Mouse (Mus musculus) fibroblast of lung, adult 2 months (primary cell): Measurements from ENCODE around the gene Abraxas2.
A peak's percentile ranks its signal among the peaks of the same experiment; 100 is the strongest.

Source experiments
- DNase-seq: peaks from one replicate; pipeline ENCODE4 v3.0.0-alpha.2; 2011; ENCODE audit warnings: low read depth

Abraxas2 gene

GRCm38 (mm10) chr7:132898234-132898633, 39.2 kb downstream of the Abraxas2 start:
- DNase-seq, result no peak

DNA sequence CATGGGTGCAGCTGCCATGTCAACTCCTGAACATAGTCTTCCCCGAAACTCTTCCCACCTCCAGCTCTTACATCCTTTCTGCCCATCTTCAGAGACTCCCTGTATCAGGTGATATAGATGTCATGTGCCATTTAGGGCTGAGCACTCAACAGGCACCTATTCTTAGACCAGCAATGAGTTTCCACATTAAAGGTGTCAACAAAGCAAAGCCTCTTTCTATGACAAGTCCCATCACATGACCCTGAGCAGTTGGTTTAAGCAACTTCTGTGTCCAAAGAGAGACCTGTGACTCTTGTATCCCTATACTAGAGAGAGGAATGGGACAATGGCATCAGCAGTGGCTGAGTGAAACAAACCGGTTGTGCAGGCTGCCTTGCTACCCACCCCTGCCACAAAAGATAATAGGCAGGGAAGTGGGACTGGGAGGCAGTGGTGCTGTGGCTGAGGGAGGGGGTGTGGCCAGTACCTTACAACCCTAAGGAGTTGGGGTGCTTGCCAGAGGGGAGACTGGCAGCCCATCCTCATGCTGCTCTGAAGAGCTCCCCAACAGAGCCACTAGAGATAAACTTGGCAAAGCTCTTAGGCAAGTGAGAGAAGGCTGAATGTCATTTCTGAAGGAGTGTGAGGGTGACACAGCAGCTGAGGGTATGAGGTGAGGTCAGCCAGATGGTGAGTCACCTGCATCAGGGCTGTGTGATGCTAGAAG, 42.0 kb downstream of the Abraxas2 start:
- no peak for DNase-seq

GRCm38 (mm10) chr7:132903796-132904195, 44.8 kb downstream of the Abraxas2 start:
- DNase-seq, result no peak

DNA sequence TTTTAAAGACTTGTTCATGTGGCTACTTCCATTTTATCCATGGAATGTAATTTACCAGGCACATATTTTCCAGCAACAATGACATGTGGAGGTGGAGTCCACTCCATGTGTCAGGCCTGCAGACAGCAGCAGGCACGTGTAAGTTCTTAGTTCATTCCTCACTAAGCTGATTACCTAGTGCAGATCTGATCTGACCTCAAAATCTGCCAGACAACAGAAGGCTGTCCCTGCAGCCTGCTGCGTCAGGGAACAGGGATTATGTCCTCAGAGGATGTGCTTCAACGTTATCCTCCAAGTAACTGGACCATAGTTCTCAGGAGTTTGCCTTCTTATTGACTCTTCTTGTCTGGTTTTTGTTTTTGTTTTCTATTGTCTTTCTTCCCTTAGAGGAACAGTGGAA, 62.9 kb downstream of the Abraxas2 start:
- no peak for DNase-seq

GRCm38 (mm10) chr7:132925227-132925626, 66.2 kb downstream of the Abraxas2 start:
- no peak for DNase-seq

DNA sequence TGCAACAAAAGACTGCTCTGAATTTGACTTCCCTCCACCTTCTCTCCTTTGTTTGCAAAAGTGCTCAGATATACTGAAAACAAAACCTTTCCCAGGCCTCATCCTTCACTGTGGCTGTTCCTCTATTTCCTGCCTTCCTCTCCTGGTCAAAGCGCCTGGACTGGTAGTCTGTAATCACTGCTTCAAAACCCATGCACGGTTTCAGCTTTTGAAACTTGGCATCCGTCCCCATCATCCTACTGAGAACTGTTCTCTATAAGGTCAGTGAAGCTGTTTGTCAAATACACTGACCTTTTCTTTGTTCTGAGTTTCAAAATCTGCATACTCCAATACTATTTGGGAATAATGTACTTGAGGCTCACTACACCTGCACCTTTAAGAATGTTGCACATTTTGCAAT, 68.2 kb downstream of the Abraxas2 start:
- DNase-seq, result no peak

DNA sequence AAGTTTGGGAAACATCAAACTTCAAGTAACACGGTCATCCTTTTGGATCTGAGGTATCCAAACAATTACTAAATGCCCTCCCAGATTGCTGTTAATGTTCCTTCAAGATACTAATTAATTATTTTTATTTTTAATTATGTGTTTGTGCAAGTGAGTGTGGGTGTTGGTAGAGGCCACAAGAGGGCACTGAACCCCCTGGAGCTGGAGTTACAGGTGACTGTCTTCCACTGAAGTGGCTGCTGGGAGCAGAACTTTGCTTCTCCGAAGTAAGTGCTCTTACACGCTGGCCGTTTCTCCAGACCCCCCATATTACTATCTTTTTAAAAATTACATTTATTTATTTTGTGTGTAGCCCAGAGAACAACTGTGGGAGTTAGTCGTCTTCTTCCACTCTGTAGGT, 71.0 kb downstream of the Abraxas2 start:
- no peak for DNase-seq

- DNase-seq, result peak; percentile 90
Observed at GRCm38 (mm10) chr7:132930850-132931559, 72.0 kb downstream of the Abraxas2 start, which contains the start of gene Zranb1. Zranb1 (plus strand) TSS chr7:132931142.

GRCm38 (mm10) chr7:132931560-132932351, 72.7 kb downstream of the Abraxas2 start:
- DNase-seq, result peak; percentile 13

DNA sequence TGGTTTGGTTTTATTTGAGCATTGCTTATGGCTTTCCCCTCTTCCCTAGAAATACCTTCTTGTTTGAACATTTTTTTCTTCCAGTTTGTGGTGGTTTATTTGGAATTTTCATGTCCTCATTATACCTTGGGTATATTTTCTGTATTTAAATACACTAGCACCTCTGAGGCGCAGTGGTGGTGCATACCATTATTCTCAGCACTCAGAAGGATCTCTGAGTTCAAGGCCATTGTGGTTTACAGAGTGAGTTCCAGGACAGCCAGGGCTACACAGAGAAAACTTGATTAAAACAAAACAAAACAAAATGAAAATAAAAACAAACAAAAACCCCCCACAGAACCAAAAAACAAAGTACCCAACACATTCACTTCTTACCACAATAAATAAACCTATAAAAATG, 74.3 kb downstream of the Abraxas2 start:
- DNase-seq, result no peak
